Mouse (Mus musculus) lung, adult 10 weeks (tissue): ENCODE measurements around the gene Tmem89. TPM values are rescaled to one million over a fixed set of nuclear protein-coding genes. Genes with fewer than 3 reads are reported as not detected.

Experiments
- polyA plus RNA-seq: library from polyadenylated mRNA; stranded (reverse); fragments of 350-450 nt; fragmentation: Illumina TruSeq; extraction: RNeasy Lipid Tissue Mini Kit (QIAGEN cat#74804); gene quantifications from one replicate; pipeline ENCODE4 v1.2.3, GENCODE M21; 2014; ENCODE audit warnings: low read depth, low replicate concordance; ENCODE audit not compliant: insufficient read depth

Gene Tmem89
- polyA plus RNA-seq = not detected

GRCm38 (mm10) chr9:108914491-108914890, at the start of gene Tmem89:
Tmem89 (plus strand) TSS chr9:108914619.

GRCm38 (mm10) chr9:108936418-108937364, 22.3 kb downstream of the Tmem89 start, which contains the start of gene Uqcrc1:
Uqcrc1 (plus strand) TSS chr9:108936633.

DNA sequence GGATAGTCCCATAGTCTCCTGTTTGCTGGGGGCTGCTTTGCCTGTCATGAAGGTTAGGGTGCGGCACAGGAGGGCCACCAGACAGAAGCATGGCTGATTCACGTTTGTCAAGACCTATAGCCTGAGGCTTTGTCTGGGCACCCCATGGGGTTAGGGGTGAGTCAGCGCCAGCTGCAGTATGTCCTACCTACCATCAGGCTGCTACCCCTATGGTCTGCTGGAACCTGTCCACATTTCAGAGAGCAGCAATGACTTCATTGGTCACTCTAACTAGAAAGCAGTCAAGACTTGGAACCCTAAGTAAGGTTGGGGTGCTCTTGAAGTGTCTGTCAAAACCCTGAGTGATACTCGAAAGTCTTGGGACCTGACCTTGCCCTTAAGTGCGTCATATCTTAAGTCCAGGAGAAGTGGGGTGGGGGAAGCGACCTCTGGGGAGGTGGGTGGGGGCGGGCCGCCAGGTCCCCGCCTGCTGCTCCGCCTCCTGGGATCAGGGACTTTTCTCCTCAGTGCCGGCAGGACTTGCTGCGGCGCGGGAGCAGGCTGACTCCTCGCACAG, 38.7 kb downstream of the Tmem89 start, which contains the start of gene Col7a1:
Col7a1 (plus strand) TSS at position 506 of the 556 bp plus-strand sequence.

Other genes starting within 250 kb of the Tmem89 start
- gene Prkar2a, start 225.3 kb upstream of the Tmem89 start, polyA plus RNA-seq = 19.3 TPM
- 35.1 TPM for gene Ip6k2, start 130.8 kb upstream of the Tmem89 start, polyA plus RNA-seq
- 6.5 TPM for gene Nckipsd, start 106.3 kb upstream of the Tmem89 start, polyA plus RNA-seq
- gene Celsr3, start 88.3 kb upstream of the Tmem89 start, polyA plus RNA-seq = 0.03 TPM
- 7.2 TPM for gene Slc26a6, start 61.3 kb upstream of the Tmem89 start, polyA plus RNA-seq
- gene Uqcrc1, start 22.0 kb downstream of the Tmem89 start, polyA plus RNA-seq = 127 TPM
- gene Col7a1, start 39.0 kb downstream of the Tmem89 start, polyA plus RNA-seq = 3.0 TPM
- 0.21 TPM for gene Ucn2, start 71.4 kb downstream of the Tmem89 start, polyA plus RNA-seq
- 19.0 TPM for gene Pfkfb4, start 77.2 kb downstream of the Tmem89 start, polyA plus RNA-seq
- 219 TPM for gene Shisa5, start 123.9 kb downstream of the Tmem89 start, polyA plus RNA-seq
- gene Trex1, start 145.1 kb downstream of the Tmem89 start, polyA plus RNA-seq = 21.7 TPM
- gene Atrip, start 159.5 kb downstream of the Tmem89 start, polyA plus RNA-seq = 5.9 TPM
- gene Ccdc51, start 167.9 kb downstream of the Tmem89 start, polyA plus RNA-seq = 4.3 TPM
- 289 TPM for gene Tma7, start 168.0 kb downstream of the Tmem89 start, polyA plus RNA-seq
- 10.0 TPM for gene Plxnb1, start 180.8 kb downstream of the Tmem89 start, polyA plus RNA-seq
- gene Fbxw21, start 247.4 kb downstream of the Tmem89 start, polyA plus RNA-seq = not detected